Mouse (Mus musculus) Patski (cell line): Measurements from ENCODE around the gene Taf4. TPM values are rescaled to one million over a fixed set of nuclear protein-coding genes. Genes with fewer than 3 reads are reported as not detected.

ENCODE experiments used
- ATAC-seq: fragments of 100-300 bp; one replicate; pipeline ENCODE4 v1.8.0; 2021
- CTCF ChIA-PET: fragments of 350-600 bp; sonication (Branson Sonifier 250); formaldehyde crosslinking; loops from one replicate; lab custom pipeline; 2022; ENCODE audit warnings: inconsistent platforms; lab: Charles Lee
- POLR2A ChIA-PET: fragments of 350-600 bp; sonication (Branson Sonifier 250); formaldehyde crosslinking; loops from one replicate; lab custom pipeline; 2022; ENCODE audit warnings: antibody characterized with exemption, inconsistent platforms; lab: Charles Lee
- DNase-seq: peaks from one replicate; pipeline ENCODE4 v3.0.0-alpha.2; 2011; ENCODE audit warnings: low read depth, low spot score
- H3K27me3 ChIP-seq: fragments of 371-371 bp; one replicate; pipeline ENCODE4 v1.5.1; 2021
- CTCF ChIP-seq: fragments of 100-300 bp; IDR thresholded peaks from one replicate; pipeline ENCODE4 v1.5.1; 2021
- in situ Hi-C: fragments of 300-500 bp; cut with MboI; formaldehyde crosslinking; loops from 3 replicates; pipeline ENCODE4 v1.11.1; 2018; ENCODE audit warnings: low pct_unique_long_range_greater_than_20kb, mixed read lengths
- polyA plus RNA-seq: library from polyadenylated mRNA; unstranded; gene quantifications from one replicate; pipeline ENCODE4 v1.2.3, GENCODE M21; 2021

Taf4 gene
- polyA plus RNA-seq, 1 experiment from 2014 or later, result 23.5 TPM

DNA sequence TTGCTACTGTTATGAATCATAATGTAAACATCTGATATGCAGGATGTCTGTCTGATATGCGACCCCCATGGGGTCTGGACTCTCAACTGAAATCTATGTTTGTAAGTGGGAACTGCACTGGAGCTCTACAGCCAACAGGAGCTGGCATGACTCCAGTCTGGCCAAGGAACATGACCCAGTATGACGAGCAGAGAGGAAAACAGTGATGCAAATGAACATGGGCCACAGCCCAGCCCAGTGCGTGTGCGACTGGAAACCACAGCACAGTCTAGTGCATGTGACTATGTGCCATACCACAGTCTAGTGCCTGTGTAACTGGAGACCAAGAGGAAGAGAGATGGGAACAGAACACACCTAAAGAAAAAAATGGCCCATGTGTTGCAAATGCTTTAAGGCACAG lies 56.4 kb downstream of the Taf4 start:
- CTCF ChIA-PET, result interaction anchor here (1.2 to 5.5 kb wide), 4 partner anchors 36 to 139 kb away, joined by 3 to 26 read pairs (median 4); partner anchors contain the start of gene Ss18l1
- DNase-seq (no peak), ATAC-seq (no peak)
- POLR2A ChIA-PET, result interaction anchor here (0.7 kb wide), 1 partner anchor 1502 kb away, joined by 3 read pairs; no protein-coding TSS in a partner anchor
- in situ Hi-C loops, result loop anchor here (5.0 kb wide), 2 partner anchors 52 to 332 kb away; no protein-coding TSS in a partner anchor
- H3K27me3 ChIP-seq, result no peaks in the 10 kb centered on the region
- TF ChIP-seq CTCF, result no peak

DNA sequence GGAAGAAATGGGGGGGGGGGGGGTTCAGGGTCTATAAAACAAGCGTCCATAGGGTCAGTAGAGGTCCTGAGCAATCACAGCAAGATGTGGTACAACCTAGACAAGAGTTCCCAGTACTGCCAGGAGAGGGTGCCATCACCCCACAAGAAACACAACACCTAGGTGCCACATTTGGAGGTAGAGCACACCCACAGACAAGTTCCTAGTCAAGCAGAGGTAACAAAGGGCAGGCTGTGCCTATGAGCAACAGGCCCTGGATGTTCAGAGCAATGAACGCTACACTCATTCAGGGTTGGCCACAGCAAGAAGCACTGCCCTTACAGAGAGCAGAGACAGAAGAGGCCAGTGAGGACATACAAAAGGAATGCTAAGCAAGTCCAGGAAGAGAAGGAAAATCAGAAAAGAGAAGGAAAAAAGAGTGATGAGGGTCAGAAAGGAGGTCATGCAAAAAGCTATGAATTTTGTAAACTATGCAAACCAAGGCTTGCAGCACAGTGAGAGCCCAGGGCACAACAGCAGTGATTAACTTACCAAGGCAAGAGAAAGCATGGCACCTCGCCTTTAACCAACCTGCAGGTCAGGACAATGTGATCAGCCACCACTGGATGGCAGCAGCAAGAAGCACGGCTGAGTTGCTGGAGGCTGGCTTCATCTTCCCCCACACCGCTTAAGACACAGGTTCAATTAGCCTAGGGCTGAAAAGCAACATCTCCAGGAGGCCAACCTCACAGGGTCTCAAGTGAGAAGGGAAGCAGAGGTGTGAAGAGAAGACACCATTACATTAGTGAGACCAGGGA lies 59.4 kb downstream of the Taf4 start:
- in situ Hi-C loops, result loop anchor here (5.0 kb wide), 1 partner anchor 130 kb away; no protein-coding TSS in a partner anchor
- POLR2A ChIA-PET, result no interaction called here
- H3K27me3 ChIP-seq, result no peaks in the 10 kb centered on the region
- CTCF ChIA-PET, result interaction anchor here (0.7 to 6.2 kb wide), 7 partner anchors 9 to 170 kb away, joined by 3 to 47 read pairs (median 4); partner anchors contain the start of gene Ss18l1
- ATAC-seq (peak; percentile 86), DNase-seq (no peak)
- peak; percentile 81 for TF ChIP-seq CTCF

DNA sequence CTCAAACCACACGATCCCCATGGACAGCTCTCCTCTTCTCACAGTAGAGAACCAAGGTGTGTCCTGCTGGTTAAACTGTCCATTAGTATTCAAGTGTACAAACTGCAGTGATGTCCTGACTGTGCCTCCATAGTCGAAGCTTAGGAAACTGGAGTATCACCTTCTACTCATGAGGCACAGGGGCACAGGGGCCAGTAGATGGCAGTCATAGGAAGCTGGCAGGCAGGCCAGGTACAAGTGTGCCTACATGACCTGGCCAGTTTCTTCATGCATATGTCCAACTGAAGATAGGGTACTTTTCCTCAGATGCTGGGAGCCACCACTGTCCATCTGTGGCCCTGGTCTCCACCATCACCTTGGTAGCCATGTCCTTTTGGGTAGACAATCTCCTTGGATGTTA lies 62.2 kb downstream of the Taf4 start:
- no peaks in the 10 kb centered on the region for H3K27me3 ChIP-seq
- CTCF ChIA-PET, result interaction anchor here (0.8 to 6.2 kb wide), 7 partner anchors 24 to 217 kb away, joined by 3 to 47 read pairs (median 3); no protein-coding TSS in a partner anchor
- no peak for TF ChIP-seq CTCF
- ATAC-seq (no peak), DNase-seq (no peak)
- POLR2A ChIA-PET, result interaction anchor here (1.1 kb wide), 1 partner anchor 119 kb away, joined by 4 read pairs; no protein-coding TSS in a partner anchor
- in situ Hi-C loops, result no loop called here

DNA sequence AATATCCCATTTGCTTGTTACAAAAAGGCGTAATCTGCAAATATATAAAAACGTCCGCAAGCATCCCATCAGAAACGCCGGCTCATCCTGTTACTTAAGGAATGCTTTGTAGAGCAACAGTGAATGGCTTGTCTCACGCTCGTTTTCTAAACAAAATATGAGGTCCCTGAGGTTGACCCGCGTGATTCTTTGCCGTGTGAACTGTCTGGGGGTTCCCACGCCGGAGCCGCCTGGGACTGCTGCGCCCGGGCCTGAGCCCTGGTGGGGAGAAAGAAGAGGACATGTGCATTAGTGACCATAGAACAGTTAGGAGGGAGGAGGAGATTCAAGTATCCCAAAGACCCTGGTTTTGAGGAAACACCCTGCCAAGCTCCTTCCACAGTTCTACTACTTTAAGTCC lies 63.1 kb downstream of the Taf4 start:
- in situ Hi-C loops, result no loop called here
- ATAC-seq (no peak), DNase-seq (no peak)
- no peak for TF ChIP-seq CTCF
- ChIA-PET CTCF (interaction anchor here (0.8 to 6.2 kb wide), 8 partner anchors 8 to 150 kb away, joined by 3 to 47 read pairs (median 3); no protein-coding TSS in a partner anchor), POLR2A (no interaction called here)
- H3K27me3 ChIP-seq, result no peaks in the 10 kb centered on the region

DNA sequence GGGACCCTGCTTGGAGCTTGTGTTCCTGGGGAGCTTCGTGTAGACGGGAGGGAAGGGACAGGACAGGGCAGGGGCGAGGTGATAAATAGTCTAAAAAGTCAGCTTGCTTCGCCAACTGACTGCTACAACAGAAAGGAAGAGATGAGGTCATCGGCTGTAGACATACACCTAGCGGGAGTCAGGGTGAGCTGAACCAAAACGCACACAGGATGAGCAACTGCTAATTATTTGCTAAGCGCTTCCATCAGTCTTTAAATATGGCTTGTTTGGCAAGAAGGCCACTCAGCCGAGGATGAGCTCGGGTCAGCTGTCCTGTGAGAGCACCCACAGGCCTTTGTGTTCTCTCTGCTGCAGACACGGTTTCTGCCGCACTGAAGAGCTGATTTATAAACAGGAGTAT lies 63.5 kb downstream of the Taf4 start:
- peak; percentile 87 for ATAC-seq
- in situ Hi-C loops, result no loop called here
- ChIA-PET CTCF (interaction anchor here (0.9 to 6.2 kb wide), 5 partner anchors 9 to 138 kb away, joined by 3 to 47 read pairs (median 8); no protein-coding TSS in a partner anchor), POLR2A (no interaction called here)
- no peak for TF ChIP-seq CTCF
- DNase-seq, result peak; percentile 67
- H3K27me3 ChIP-seq, result no peaks in the 10 kb centered on the region

DNA sequence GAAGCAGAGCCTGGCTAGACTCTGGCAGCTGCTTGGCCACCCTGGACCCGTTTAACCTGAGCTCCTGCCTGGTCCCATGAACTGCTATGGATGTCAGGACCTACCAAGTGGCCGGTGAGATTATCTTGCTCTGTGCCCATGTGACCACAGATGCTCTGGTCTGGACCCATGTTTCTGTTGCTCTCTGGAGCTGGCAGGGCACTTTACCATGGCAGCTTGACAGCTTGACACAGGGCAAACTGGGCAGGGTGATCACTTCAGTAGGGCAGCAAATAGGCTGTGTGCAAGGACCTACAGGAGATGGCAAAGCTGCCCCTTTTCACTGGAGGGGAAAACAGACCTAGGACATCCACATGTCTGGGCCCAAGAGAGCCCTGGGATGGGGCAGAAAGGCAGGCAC lies 79.5 kb downstream of the Taf4 start:
- ChIA-PET POLR2A (no interaction called here), CTCF (interaction anchor here (0.9 kb wide), 1 partner anchor 118 kb away, joined by 3 read pairs; no protein-coding TSS in a partner anchor)
- no peak for DNase-seq
- in situ Hi-C loops, result loop anchor here (25.0 kb wide), 1 partner anchor 1785 kb away; the partner anchor contains the start of gene Phactr3
- TF ChIP-seq CTCF, result no peak
- H3K27me3 ChIP-seq, result no peaks in the 10 kb centered on the region
- no peak for ATAC-seq

DNA sequence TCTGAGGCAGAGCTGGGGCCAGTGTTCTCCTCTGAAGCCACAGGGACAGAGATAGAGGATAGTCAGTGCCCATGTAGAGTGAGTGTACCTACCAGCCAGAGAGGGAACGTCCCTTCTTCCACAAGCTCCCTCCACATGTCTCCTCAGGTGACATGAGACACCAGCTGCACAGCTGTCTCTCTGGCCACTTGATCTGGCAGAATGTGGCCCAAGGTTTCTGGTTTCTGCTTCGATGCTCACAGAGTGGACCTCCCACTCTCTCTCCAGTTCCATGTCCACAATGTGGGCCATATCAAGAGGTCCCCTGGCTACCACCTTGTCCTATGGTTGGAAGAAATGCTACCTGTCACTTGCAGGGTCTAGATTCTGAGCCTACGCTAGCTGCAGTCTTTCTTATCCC lies 85.4 kb downstream of the Taf4 start:
- peaks cover 21% of the 10 kb centered on the region for H3K27me3 ChIP-seq
- ChIA-PET POLR2A (no interaction called here), CTCF (interaction anchor here (1.3 kb wide), 1 partner anchor 14 kb away, joined by 3 read pairs; no protein-coding TSS in a partner anchor)
- DNase-seq, result no peak
- TF ChIP-seq CTCF, result no peak
- ATAC-seq, result no peak
- in situ Hi-C loops, result loop anchor here (25.0 kb wide), 1 partner anchor 1779 kb away; the partner anchor contains the start of gene Phactr3

DNA sequence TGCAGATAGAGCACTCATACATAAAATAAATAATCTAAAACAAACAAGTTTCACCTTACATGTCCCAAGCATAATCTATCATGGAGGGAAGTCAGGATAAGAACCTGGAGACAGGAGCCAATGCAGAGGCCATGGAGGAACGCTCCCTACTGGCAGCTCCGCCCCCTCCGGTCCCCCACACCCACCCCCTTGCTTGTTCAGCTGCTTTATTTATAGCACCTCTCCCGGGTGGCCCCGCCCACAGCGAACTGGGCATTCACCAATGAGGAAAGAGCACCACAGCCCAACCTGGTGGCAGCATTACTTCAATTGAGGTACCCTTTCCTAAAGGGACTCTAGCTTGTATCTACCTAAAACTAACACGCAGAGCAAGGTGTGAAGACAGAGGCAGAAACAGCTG lies 91.9 kb downstream of the Taf4 start:
- no peak for TF ChIP-seq CTCF
- ChIA-PET POLR2A (no interaction called here), CTCF (no interaction called here)
- DNase-seq (no peak), ATAC-seq (no peak)
- in situ Hi-C loops, result loop anchor here (25.0 kb wide), 1 partner anchor 1772 kb away; the partner anchor contains the start of gene Phactr3
- H3K27me3 ChIP-seq, result peaks cover 15% of the 10 kb centered on the region

- H3K27me3 ChIP-seq, result no peaks in the 10 kb centered on the region
- ChIA-PET POLR2A (no interaction called here), CTCF (interaction anchor here (0.7 to 1.6 kb wide), 8 partner anchors 10 to 1370 kb away, joined by 3 to 5 read pairs (median 4); no protein-coding TSS in a partner anchor)
- in situ Hi-C loops, result loop anchor here (10.0 to 25.0 kb wide), 3 partner anchors 1373 to 1765 kb away; partner anchors contain the start of gene Phactr3
- ATAC-seq, result no peak
- no peak for DNase-seq
- peak; percentile 84 for TF ChIP-seq CTCF
These were observed 98.8 kb downstream of the Taf4 start for GRCm38 (mm10) chr2:179877551-179878215.

DNA sequence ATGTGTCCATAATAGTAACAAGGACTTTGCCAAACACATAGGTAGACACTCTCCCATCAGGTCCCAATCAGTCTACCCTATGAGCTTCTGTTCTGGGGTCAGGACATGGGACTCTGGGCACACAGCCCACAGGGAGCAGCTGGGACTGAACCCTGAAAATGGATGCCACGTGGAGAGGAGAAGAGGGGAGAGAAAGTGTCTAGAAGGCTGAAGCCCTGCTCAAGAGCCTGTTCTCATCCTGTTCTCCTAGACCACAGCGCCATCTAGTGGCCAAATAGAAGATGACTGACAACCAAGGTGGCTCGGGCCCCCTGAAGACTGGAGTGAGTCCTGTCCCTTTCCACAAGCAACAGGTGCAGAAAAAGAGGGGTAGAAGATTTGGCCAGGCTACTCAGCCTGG lies 101.3 kb downstream of the Taf4 start:
- ChIA-PET POLR2A (no interaction called here), CTCF (interaction anchor here (1.3 to 4.2 kb wide), 3 partner anchors 12 to 193 kb away, joined by 4 to 12 read pairs (median 5); no protein-coding TSS in a partner anchor)
- H3K27me3 ChIP-seq, result no peaks in the 10 kb centered on the region
- in situ Hi-C loops, result loop anchor here (10.0 to 25.0 kb wide), 3 partner anchors 1370 to 1763 kb away; partner anchors contain the start of gene Phactr3
- ATAC-seq, result no peak
- peak; percentile 69 for TF ChIP-seq CTCF
- no peak for DNase-seq
